Mouse (Mus musculus): ENCODE results near the gene Gm20425. TPM values are rescaled to one million over a fixed set of nuclear protein-coding genes. Genes with fewer than 3 reads are reported as not detected.

Gene Gm20425
- 9.4 and 18.8 TPM in 2 replicates for total RNA-seq (2021)
- long read RNA-seq, partial matches to known transcripts, result 7 of 9 reads
- long read RNA-seq, other reads (novel, unspliced or antisense), result 2 of 9 reads

- peak; percentile 33 for DNase-seq
These were observed at the start of gene Gm20425, which contains the start of gene Trf for GRCm38 (mm10) chr9:103230151-103230951. Gene Gm20425 (minus strand): TSS chr9:103230307. Gene Trf (minus strand): TSS chr9:103230444.

- no peak for DNase-seq
These were observed 46.8 kb upstream of the Gm20425 start for GRCm38 (mm10) chr9:103276876-103277275.

- DNase-seq, result no peak
These were observed 45.6 kb upstream of the Gm20425 start for GRCm38 (mm10) chr9:103275676-103276075.

DNA sequence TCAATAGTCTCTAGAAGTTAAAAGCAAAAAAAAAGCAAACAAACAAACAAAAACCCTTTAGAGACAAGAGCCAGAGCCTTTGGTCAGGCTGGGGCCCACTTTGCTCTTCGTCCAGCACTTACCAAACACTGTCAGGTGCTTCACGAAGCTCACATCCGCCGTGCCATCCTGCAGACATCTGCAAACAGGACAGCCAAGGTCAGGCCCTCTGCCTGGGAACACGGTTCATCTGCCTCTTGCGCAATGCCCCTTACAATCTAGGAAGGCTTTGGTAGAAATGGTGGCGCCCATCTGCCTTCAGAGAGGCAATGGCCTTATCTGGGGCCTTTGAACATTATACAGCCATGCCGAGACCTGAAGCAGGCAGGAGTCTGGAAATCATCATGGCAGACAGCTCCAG, 44.7 kb upstream of the Gm20425 start:
- no peak for DNase-seq

GRCm38 (mm10) chr9:103271104-103271503, 41.0 kb upstream of the Gm20425 start:
- DNase-seq, result no peak

DNA sequence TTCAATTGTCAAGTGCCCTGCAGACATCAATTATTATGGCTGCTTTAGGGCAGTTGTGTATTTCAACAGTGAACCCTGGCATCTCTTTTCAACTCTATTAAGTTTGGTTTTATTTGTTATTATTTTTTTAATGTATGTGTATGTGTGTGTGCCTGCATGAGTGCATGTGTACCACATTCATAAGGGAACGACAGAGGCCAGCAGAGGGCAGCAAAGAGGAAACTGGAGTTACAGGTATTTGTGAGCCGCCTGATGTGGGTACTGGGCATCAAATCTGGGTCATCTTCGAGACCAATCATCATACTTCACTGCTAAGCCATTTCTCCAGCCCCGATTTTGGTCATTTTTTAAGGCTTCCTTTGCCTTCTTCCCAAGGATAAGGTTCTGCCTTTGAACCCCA, 35.7 kb upstream of the Gm20425 start:
- DNase-seq, result no peak

- DNase-seq, result peak; percentile 24
These were observed 22.8 kb upstream of the Gm20425 start for GRCm38 (mm10) chr9:103252906-103253305.

GRCm38 (mm10) chr9:103248618-103249017, 18.5 kb upstream of the Gm20425 start:
- DNase-seq, result no peak

GRCm38 (mm10) chr9:103246526-103247168, 16.5 kb upstream of the Gm20425 start:
- DNase-seq, result no peak

- no peak for DNase-seq
These were observed 13.5 kb upstream of the Gm20425 start for GRCm38 (mm10) chr9:103243640-103244039.

- DNase-seq, result no peak
These were observed 11.1 kb upstream of the Gm20425 start for GRCm38 (mm10) chr9:103241206-103241605.

- DNase-seq, result no peak
These were observed 9.4 kb upstream of the Gm20425 start for GRCm38 (mm10) chr9:103239471-103239870.

- DNase-seq, result no peak
These were observed 4.6 kb upstream of the Gm20425 start for GRCm38 (mm10) chr9:103234565-103235165.

DNA sequence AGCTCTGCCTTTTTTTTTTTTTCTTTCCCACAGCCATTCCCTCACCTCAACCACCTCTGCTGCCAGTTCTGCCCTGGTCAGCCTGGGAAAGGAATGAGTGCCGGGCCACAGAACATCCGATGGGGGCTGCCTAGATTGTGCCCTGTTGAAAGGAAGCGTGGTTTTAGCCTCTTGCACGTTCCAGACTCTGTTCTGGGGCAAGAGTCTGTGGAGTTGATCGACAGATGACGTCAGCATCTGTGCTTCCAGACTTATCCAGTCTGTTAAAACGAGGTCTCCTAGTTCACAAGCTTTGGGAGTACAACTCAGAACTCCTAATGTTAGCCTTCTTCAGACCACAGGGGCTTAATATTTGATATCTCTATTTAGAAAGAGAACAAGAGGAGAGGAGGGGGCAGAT, 4.0 kb upstream of the Gm20425 start:
- DNase-seq, result no peak

DNA sequence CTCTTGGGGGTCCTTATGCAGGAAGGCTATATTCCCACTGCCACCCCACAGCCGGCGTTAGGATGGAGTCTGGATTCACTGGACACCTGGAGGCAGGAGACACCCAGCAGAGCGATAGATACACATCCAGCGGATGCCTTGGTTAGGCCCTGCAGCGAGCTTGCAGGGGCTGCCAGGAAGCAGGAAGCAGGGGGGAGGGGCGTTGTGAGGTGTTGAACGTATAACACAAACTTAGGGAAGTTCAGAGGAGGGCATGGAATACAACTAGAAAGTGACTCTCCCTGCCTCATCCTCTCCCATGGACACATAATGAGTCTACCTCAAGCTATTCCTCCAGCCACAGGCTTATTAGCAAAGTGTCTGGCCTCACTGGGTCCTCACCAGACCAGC, 2.9 kb upstream of the Gm20425 start:
- no peak for DNase-seq

- no peak for DNase-seq
These were observed 2.3 kb upstream of the Gm20425 start for GRCm38 (mm10) chr9:103232232-103233005.

- DNase-seq, result no peak
These were observed 855 bp downstream of the Gm20425 start for GRCm38 (mm10) chr9:103229037-103229867.

DNA sequence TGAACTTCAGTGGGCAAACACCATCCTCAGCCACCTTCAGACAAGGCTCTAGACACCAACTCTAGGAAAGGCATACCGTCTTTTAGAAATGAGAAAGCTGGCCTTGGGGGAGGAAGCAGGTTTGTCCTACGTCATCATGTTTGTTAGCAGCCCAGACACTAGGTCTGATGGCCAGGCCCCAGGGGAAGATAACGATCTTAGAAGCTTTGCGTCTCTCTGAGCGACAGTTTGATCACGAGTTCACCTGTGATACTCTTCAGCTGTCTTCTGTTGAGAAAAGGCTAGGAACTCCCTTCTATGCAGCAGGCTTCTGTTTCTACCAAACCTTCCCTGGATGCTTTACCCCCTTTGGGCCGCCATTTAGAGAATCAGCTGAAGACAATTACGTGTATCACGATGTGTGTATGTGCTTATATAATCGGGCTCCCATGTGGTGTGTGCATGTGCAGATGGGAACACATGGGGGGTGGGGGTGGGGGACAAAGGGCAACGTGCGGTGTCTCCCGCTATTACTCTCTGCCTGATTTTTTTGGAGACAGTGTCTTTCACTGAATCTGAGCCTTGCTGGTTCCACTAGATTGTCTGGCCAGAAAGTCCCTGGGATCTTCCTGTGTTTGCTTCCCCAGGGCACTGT, 1.6 kb downstream of the Gm20425 start:
- DNase-seq, result no peak

DNA sequence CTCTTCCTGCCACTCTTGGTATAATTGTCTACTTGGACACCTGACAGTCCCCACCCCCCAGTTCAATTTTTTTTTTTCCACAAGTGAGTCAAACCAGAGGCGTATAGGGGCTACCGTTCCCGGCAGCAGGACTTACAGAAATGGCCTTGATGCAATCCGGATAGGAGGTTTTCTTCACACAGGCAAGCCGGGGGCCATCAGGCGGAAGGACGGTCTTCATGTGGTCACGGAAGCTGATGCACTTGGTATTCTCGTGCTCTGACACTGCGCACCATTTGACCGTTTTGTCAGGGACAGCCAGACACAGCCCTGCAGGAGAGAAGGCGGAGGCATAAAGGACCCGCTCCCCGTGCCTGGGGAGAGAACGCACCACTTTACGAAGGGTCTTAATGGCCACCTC, 2.3 kb downstream of the Gm20425 start:
- DNase-seq, result no peak

DNA sequence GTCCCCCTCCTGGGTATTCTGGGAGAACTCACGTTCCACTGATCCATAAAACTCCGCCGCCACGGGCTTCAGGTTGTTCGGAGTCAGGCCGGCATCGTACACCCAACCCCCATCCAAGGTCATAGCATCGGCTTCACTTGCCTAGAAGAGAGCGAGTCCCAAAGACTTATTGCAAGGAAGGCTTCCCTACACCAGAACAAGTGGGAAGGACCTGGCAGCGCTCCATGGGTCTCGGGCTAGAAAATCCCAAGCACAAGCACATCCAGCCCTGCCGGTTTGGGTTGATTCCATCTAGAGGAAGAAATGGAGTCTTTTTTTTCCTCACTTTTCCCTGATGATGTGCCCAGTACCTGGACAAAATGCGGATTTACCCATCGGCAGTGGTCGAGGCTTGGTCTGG, 3.3 kb downstream of the Gm20425 start:
- DNase-seq, result peak; percentile 37

GRCm38 (mm10) chr9:103225464-103225863, 4.6 kb downstream of the Gm20425 start:
- DNase-seq, result no peak
